Mouse (Mus musculus) liver, adult 2 months (tissue): ENCODE results near the gene Pomt1.

Source experiments
- CTCF ChIP-seq: fragments of 200-500 bp; IDR thresholded peaks from 2 replicates; pipeline ENCODE4 v1.5.1; 2011; ENCODE audit warnings: low read depth, low read length, control low read depth
- POLR2A ChIP-seq: fragments of 200-500 bp; IDR thresholded peaks from 2 replicates; pipeline ENCODE4 v1.6.1; 2011; ENCODE audit warnings: low read length, control low read depth; ENCODE audit not compliant: insufficient read depth; ENCODE audit errors: extremely low read depth

DNA sequence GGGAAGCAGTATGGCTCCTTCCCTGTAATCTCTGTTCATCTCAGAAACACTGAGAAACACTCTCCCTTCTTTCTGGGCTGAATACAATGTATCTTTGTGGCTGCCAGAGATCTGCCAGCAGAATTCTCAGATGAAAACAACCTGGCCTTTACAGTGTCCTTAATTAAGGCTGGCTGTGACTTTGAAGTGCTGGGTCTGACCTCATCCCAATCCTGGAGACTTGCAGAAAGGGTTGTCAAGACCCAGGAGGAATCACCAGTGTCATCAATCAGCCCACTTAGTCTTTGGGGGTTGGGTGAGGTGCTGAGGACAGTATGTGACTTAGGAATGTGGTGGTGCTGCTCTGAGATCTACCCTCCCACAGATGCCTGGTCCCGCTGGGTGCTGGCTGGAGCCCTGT, 17.0 kb downstream of the Pomt1 start:
- no peak for TF ChIP-seq POLR2A
- TF ChIP-seq CTCF = no peak
